Mouse (Mus musculus) kidney, adult 18-20 months (tissue): ENCODE measurements at regions not wholly inside any gene's neighbourhood (a gene's known extent, or its start where the extent isn't known, plus 50 kb on each side); places are given as distances from the start of the nearest gene placed in this dataset.

Source experiments
- DNase-seq: peaks from one replicate; pipeline ENCODE4 v3.0.0; 2021

GRCm38 (mm10) chr6:139014526-139014925, 356.2 kb upstream of the Igbp1b start:
- no peak for DNase-seq

- DNase-seq: no peak
Observed at GRCm38 (mm10) chr6:139010501-139010900, 352.2 kb upstream of the Igbp1b start.
